Mouse (Mus musculus) lung, postnatal 0 days (tissue): ENCODE measurements at regions not wholly inside any gene's neighbourhood (a gene's known extent, or its start where the extent isn't known, plus 50 kb on each side); places are given as distances from the start of the nearest gene placed in this dataset.
"Not testable (repeated sequence)": the region's sequence is repeated elsewhere in the genome, so short reads cannot be mapped to it uniquely, and the experiment has no call there.

ENCODE experiments used
- CTCF ChIP-seq: IDR thresholded peaks from 2 replicates; pipeline ENCODE4 v1.5.1; 2016; ENCODE audit warnings: antibody characterized with exemption, mild to moderate bottlenecking
- EP300 ChIP-seq: IDR thresholded peaks from 2 replicates; pipeline ENCODE4 v1.6.1; 2016; ENCODE audit warnings: antibody characterized with exemption, mild to moderate bottlenecking, control low read depth

- not testable (repeated sequence) for TF ChIP-seq CTCF, EP300
Measured at GRCm38 (mm10) chr14:86294606-86295005, 846.4 kb downstream of the Diaph3 start.
